Mouse (Mus musculus) thymus, adult 2 months (tissue): ENCODE results near the gene Elovl1.

Source experiments
- CTCF ChIP-seq: fragments of 200-500 bp; IDR thresholded peaks from 2 replicates; pipeline ENCODE4 v1.5.1; 2012; ENCODE audit warnings: mild to moderate bottlenecking, control low read depth, low read length, moderate library complexity, borderline replicate concordance; ENCODE audit not compliant: control insufficient read depth, poor library complexity, insufficient read depth; ENCODE audit errors: extremely low read depth
- POLR2A ChIP-seq: fragments of 200-500 bp; IDR thresholded peaks from 2 replicates; pipeline ENCODE4 v1.6.1; 2012; ENCODE audit warnings: mild to moderate bottlenecking, low read length, control low read depth, moderate library complexity; ENCODE audit not compliant: control insufficient read depth, poor library complexity, insufficient read depth; ENCODE audit errors: extremely low read depth

- TF ChIP-seq CTCF (no peak), POLR2A (no peak)
Observed at GRCm38 (mm10) chr4:118395289-118395688, 32.6 kb upstream of the Elovl1 start.
